In genomic region chr14:75031999-75032575, GRCm38 (mm10) we compare ENCODE assay signal across 21 mouse cellular contexts. TPM values are rescaled to one million over a fixed set of nuclear protein-coding genes. Genes with fewer than 3 reads are reported as not detected.
A peak's percentile ranks its signal among the peaks of the same experiment; 100 is the strongest.
DNase-seq lines count a peak whose midpoint lies in the region; TF ChIP-seq lines count a peak whose summit lies in the region.
"Had no signal": no experiment of that assay in that cellular context is flagged by ENCODE, and none has a peak within 500 bp of the region (broad histone marks: within the 10 kb centered on the region; RNA-seq: fewer than 3 reads in every experiment).

No protein-coding gene starts in this region.

- peak overlapping the region; percentile 74 for H3K27ac ChIP-seq in spleen, adult 2 months (ENCODE audit: insufficient read depth, low read length)
- H3K27ac ChIP-seq in bone marrow, adult 2 months (ENCODE audit: control insufficient read depth, insufficient read depth, low read depth, low read length, poor library complexity): peak overlapping the region; percentile 62
- H3K27ac ChIP-seq: forebrain, embryonic 10.5 days; heart, adult 2 months; hindbrain, embryonic 12.5 days; liver, embryonic 15.5 days; midbrain, embryonic 13.5 days had no signal

- H3K36me3 ChIP-seq in spleen, adult 2 months (ENCODE audit: control insufficient read depth, insufficient read depth, low read length): peaks cover 16% of the 10 kb centered on the region
- H3K36me3 ChIP-seq in megakaryocyte, embryonic 14.5 days (replicated peaks; ENCODE audit: low read length): peaks cover 16% of the 10 kb centered on the region
- peaks cover 20% of the 10 kb centered on the region for H3K36me3 ChIP-seq in splenic B cell, adult 2 months (ENCODE audit: control insufficient read depth, insufficient read depth, low read length, poor library complexity, severe bottlenecking)
- H3K36me3 ChIP-seq: forebrain, embryonic 10.5 days; hindbrain, embryonic 12.5 days; liver, embryonic 15.5 days; midbrain, embryonic 13.5 days had no signal

- H3K4me1 ChIP-seq in spleen, adult 2 months (ENCODE audit: control insufficient read depth, insufficient read depth, insufficient read length): peaks cover 22% of the 10 kb centered on the region
- H3K4me1 ChIP-seq in bone marrow, adult 2 months (ENCODE audit: control insufficient read depth, insufficient read depth, low read length): peaks cover 8% of the 10 kb centered on the region
- H3K4me1 ChIP-seq in megakaryocyte, embryonic 14.5 days: peaks cover 43% of the 10 kb centered on the region
- H3K4me1 ChIP-seq: forebrain, embryonic 10.5 days; hindbrain, embryonic 12.5 days; midbrain, embryonic 13.5 days had no signal

- no peak for TF ChIP-seq CTCF in spleen, adult 2 months (IDR thresholded peaks at IDR 0.05; ENCODE audit: extremely low read depth, insufficient read depth, insufficient read length, insufficient replicate concordance)
- no peak for TF ChIP-seq CTCF in bone marrow, adult 2 months (IDR thresholded peaks at IDR 0.05; ENCODE audit: control insufficient read depth, insufficient read depth, low read length)

- no peaks in the 10 kb centered on the region for H3K27me3 ChIP-seq in spleen, adult 2 months (ENCODE audit: control insufficient read depth, insufficient read depth, low read length)
- no peaks in the 10 kb centered on the region for H3K27me3 ChIP-seq in megakaryocyte, embryonic 14.5 days (replicated peaks)
- no peaks in the 10 kb centered on the region for H3K27me3 ChIP-seq in splenic B cell, adult 2 months (ENCODE audit: control insufficient read depth, insufficient read depth, low read length, poor library complexity, severe bottlenecking)
- H3K27me3 ChIP-seq: hindbrain, embryonic 12.5 days; liver, embryonic 15.5 days; midbrain, embryonic 13.5 days had no signal

- H3K9me3 ChIP-seq in megakaryocyte, embryonic 14.5 days: peaks cover 5% of the 10 kb centered on the region
- H3K9me3 ChIP-seq: forebrain, embryonic 10.5 days; hindbrain, embryonic 12.5 days; liver, embryonic 15.5 days; midbrain, embryonic 13.5 days had no signal

- DNase-seq in spleen, adult 2 months (ENCODE audit: low read depth in 1 of 2, low spot score in 2 of 2): peak in 1 of 2 experiments; percentile 55
- DNase-seq in spleen, postnatal 4 days (ENCODE audit: low spot score in 2 of 2): no peak
- peak; percentile 68 for DNase-seq in splenic B cell, adult 2 months (ENCODE audit: low read depth, low spot score)
- DNase-seq in thymus, postnatal 4 days: no peak
- no peak for DNase-seq in layer of hippocampus, postnatal 36 days
- DNase-seq: adrenal gland, postnatal 36 days; cerebellum, adult 11-12 months; cerebellum, postnatal 10 days; forebrain, postnatal 0 days; gastrocnemius, postnatal 14 days; kidney, adult 11 months; right cerebral cortex, postnatal 14 days; thymus, adult 18-20 months; thymus, postnatal 36 days had no signal

- no peak for TF ChIP-seq POLR2A in spleen, adult 2 months (IDR thresholded peaks at IDR 0.05; ENCODE audit: low read depth, low read length)
- TF ChIP-seq POLR2A in bone marrow, adult 2 months (IDR thresholded peaks at IDR 0.05; ENCODE audit: borderline replicate concordance, control insufficient read depth, low read depth, low read length): no peak

- 34% methylated on average over 9 of the region's 9 CpGs for WGBS in spleen, adult 2 months
- WGBS in bone marrow, adult 2 months: 37% methylated on average over 9 of the region's 9 CpGs

- no peak overlapping the region for H3K4me3 ChIP-seq in spleen, adult 2 months (ENCODE audit: extremely low read depth, insufficient read depth, insufficient read length)
- H3K4me3 ChIP-seq in bone marrow, adult 2 months (replicated peaks; ENCODE audit: control insufficient read depth, low read depth, low read length): no peak overlapping the region
- peak overlapping the region; percentile 65 for H3K4me3 ChIP-seq in megakaryocyte, embryonic 14.5 days (replicated peaks)
- H3K4me3 ChIP-seq: forebrain, embryonic 10.5 days; heart, adult 2 months; hindbrain, embryonic 12.5 days; liver, embryonic 15.5 days; midbrain, embryonic 13.5 days had no signal

RNA-seq across cellular contexts. Expression of gene Rubcnl, which starts 16.3 kb away (rescaled TPM):
- 19.3 and 20.9 TPM in 2 replicates for polyA plus RNA-seq in spleen, adult 2 months (2012; rRNA removed)
- 8.8 and 14.0 TPM in 2 replicates for polyA plus RNA-seq in bone marrow, adult 2 months (2011; ENCODE audit: insufficient read depth, insufficient read length, low replicate concordance, missing spikeins)
- polyA plus RNA-seq in megakaryocyte, embryonic 14.5 days (2012; ENCODE audit: insufficient read depth, low replicate concordance): 0.11 TPM in 1 of 2 replicates, not detected in the other
- 1 to 10 TPM in 1 of 2 experiments, under 1 TPM in 1; 0.85 to 1.3 TPM for total RNA-seq in layer of hippocampus, postnatal 36 days (2021)
